Comparison of ENCODE assay signal across 25 mouse cellular contexts in genomic region chr12:77091700-77092099, GRCm38 (mm10).
"Had no signal": no experiment of that assay in that cellular context is flagged by ENCODE, and none has a peak within 500 bp of the region (broad histone marks: within the 10 kb centered on the region; RNA-seq: fewer than 3 reads in every experiment).

No protein-coding gene starts in this region.

- H3K9me3 ChIP-seq: embryonic facial prominence, embryonic 10.5 days; embryonic facial prominence, embryonic 12.5 days; embryonic facial prominence, embryonic 13.5 days; embryonic facial prominence, embryonic 15.5 days; forebrain, embryonic 10.5 days; forebrain, embryonic 12.5 days; forebrain, embryonic 13.5 days; forebrain, embryonic 15.5 days; heart, embryonic 10.5 days; heart, embryonic 12.5 days had no signal

- H3K27me3 ChIP-seq: embryonic facial prominence, embryonic 12.5 days; embryonic facial prominence, embryonic 13.5 days; embryonic facial prominence, embryonic 15.5 days; forebrain, embryonic 12.5 days; forebrain, embryonic 13.5 days; forebrain, embryonic 15.5 days; heart, embryonic 12.5 days had no signal

- H3K9ac ChIP-seq: embryonic facial prominence, embryonic 12.5 days; embryonic facial prominence, embryonic 13.5 days; embryonic facial prominence, embryonic 15.5 days; forebrain, embryonic 12.5 days; forebrain, embryonic 13.5 days; forebrain, embryonic 15.5 days; forebrain, postnatal 0 days; heart, embryonic 12.5 days had no signal

- H3K27ac ChIP-seq: embryonic facial prominence, embryonic 10.5 days; embryonic facial prominence, embryonic 12.5 days; embryonic facial prominence, embryonic 13.5 days; embryonic facial prominence, embryonic 15.5 days; forebrain, embryonic 10.5 days; forebrain, embryonic 12.5 days; forebrain, embryonic 13.5 days; forebrain, embryonic 15.5 days; gastrocnemius, adult 2 months; heart, embryonic 10.5 days had no signal

- H3K4me1 ChIP-seq: embryonic facial prominence, embryonic 10.5 days; embryonic facial prominence, embryonic 12.5 days; embryonic facial prominence, embryonic 13.5 days; forebrain, embryonic 10.5 days; forebrain, embryonic 12.5 days; forebrain, embryonic 13.5 days; forebrain, embryonic 15.5 days had no signal

- H3K4me2 ChIP-seq: embryonic facial prominence, embryonic 12.5 days; embryonic facial prominence, embryonic 13.5 days; embryonic facial prominence, embryonic 15.5 days; forebrain, embryonic 12.5 days; forebrain, embryonic 13.5 days; forebrain, embryonic 15.5 days; heart, embryonic 11.5 days; heart, embryonic 12.5 days had no signal

- H3K36me3 ChIP-seq: embryonic facial prominence, embryonic 10.5 days; embryonic facial prominence, embryonic 12.5 days; embryonic facial prominence, embryonic 13.5 days; embryonic facial prominence, embryonic 15.5 days; forebrain, embryonic 10.5 days; forebrain, embryonic 12.5 days; forebrain, embryonic 15.5 days; heart, embryonic 10.5 days; heart, embryonic 12.5 days had no signal

- DNase-seq: cerebellum, adult 9-11 months; cerebellum, postnatal 10 days; cerebellum, postnatal 14 days; cerebellum, postnatal 25 days; cerebellum, postnatal 36 days; embryo, embryonic 11 days; forebrain, postnatal 0 days; gastrocnemius, adult 2 months; gastrocnemius, postnatal 10 days; gastrocnemius, postnatal 14 days; gastrocnemius, postnatal 25 days; gastrocnemius, postnatal 36 days; heart, adult 18-20 months had no signal

- H3K4me3 ChIP-seq: embryonic facial prominence, embryonic 10.5 days; embryonic facial prominence, embryonic 12.5 days; embryonic facial prominence, embryonic 13.5 days; embryonic facial prominence, embryonic 15.5 days; erythroblast, embryonic 14.5 days; forebrain, embryonic 10.5 days; forebrain, embryonic 12.5 days; forebrain, embryonic 13.5 days; forebrain, embryonic 15.5 days; gastrocnemius, adult 2 months; heart, embryonic 10.5 days; heart, embryonic 12.5 days had no signal
